Mouse (Mus musculus): Measurements from ENCODE around the gene Spon1. TPM values are rescaled to one million over a fixed set of nuclear protein-coding genes. Genes with fewer than 3 reads are reported as not detected.

Spon1 gene
- polyA plus RNA-seq, 1 experiment from 2014 or later = 62.0 TPM

GRCm38 (mm10) chr7:113795209-113795608, 29.4 kb downstream of the Spon1 start:
- Histone ChIP-seq H3K27ac (peak overlapping the region; percentile 52), H3K4me1 (peaks cover 29% of the 10 kb centered on the region)
- 32% methylated on average over 5 of the region's 5 CpGs for WGBS

DNA sequence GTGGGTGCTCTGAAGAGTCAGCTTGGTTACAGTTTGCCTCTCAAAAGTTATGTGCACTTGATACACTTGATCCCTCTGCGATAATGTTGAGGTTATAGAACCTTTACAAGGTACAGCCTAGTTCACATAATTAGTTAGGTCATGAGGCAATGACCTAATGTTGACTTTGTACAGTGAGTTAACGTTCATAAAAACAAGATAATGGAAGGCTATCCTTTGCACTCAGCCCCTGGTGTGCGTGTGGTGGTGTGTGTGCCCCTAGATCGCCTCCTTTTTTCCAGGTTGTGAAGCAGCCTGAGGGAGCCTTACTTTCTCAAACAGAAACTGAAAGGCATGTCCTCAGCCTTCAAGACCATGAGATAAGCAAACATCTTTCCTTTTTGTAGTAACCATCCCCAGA, 31.3 kb downstream of the Spon1 start:
- 83% methylated on average over 4 of the region's 4 CpGs for WGBS
- no peaks in the 10 kb centered on the region for H3K9me3 ChIP-seq
- peaks cover 13% of the 10 kb centered on the region; the same call in 1 of the 2 replicates for H3K36me3 ChIP-seq
- no peak for DNase-seq (ENCODE audit: low spot score)
- peaks cover 22% of the 10 kb centered on the region for H3K4me1 ChIP-seq
- H3K4me3 ChIP-seq = no peak overlapping the region
- H3K27ac ChIP-seq = no peak overlapping the region; the same call in 1 of the 2 replicates
- no peaks in the 10 kb centered on the region for H3K27me3 ChIP-seq (ENCODE audit: insufficient read depth, poor library complexity, severe bottlenecking)

More at GRCm38 (mm10) chr7:113795209-113795608, 29.4 kb downstream of the Spon1 start:
- no peak for DNase-seq (ENCODE audit: low spot score)
- H3K9me3 ChIP-seq = no peaks in the 10 kb centered on the region
- H3K36me3 ChIP-seq = peaks cover 21% of the 10 kb centered on the region; the same call in 1 of the 2 replicates
- no peaks in the 10 kb centered on the region for H3K27me3 ChIP-seq (ENCODE audit: insufficient read depth, poor library complexity, severe bottlenecking)
- H3K4me3 ChIP-seq = no peak overlapping the region

DNA sequence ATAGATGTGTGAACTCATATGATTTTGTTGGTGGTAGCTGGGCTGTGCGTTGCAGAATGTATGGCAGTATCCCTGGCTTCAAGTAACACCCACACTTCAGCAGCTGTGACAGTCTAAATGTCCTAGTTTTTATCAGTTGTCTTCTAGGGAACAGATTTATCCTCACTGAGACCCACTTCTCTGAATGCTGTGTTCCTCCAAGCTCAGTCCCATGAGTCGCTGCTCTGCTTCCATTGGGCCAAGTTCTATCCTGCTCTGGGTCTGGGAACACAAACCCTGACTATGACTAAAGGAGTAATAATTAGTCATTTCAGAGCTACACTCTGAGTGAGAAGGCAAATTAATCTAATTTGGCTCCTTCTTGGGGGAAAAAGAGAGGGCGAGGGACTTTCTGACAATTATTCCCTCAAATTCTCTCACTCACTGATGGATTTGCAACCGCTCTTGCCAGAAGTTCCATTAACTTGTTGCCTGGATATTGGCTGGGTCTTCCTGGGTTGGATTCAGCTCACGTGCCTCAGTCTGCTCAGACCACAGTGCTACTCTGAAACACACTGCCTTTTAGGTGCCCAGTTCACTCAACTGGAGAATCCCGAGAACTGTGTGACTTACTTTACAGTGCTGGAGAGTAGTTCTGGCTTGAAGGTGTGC, 32.9 kb downstream of the Spon1 start:
- WGBS = 92% methylated on average over 6 of the region's 6 CpGs
- Histone ChIP-seq H3K4me3 (no peak overlapping the region), H3K9me3 (no peaks in the 10 kb centered on the region), H3K4me1 (peaks cover 17% of the 10 kb centered on the region), H3K36me3 (peaks cover 18% of the 10 kb centered on the region; the same call in 1 of the 2 replicates), H3K27me3 (ENCODE audit: insufficient read depth, poor library complexity, severe bottlenecking) (no peaks in the 10 kb centered on the region), H3K27ac (no peak overlapping the region)
- no peak for DNase-seq (ENCODE audit: low spot score)

DNA sequence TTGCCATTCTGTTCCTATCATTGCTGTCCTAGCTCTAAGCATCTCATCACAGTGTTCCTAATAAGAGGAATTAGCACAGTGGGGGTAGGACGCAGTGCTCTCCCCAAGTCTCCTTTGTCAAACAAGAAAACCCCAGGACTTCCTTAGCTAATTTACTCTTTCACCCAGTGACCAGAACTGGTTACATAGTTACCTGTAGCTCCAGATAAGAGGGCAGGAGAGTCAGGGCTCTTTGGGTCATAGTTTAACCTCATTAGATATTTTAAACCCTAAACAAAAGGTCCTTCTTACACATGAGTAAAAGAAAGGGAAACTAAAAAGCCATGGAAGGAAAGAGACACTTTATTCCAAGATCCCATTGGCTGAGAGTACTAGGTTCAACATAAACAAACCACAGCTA, 44.0 kb downstream of the Spon1 start:
- Histone ChIP-seq H3K27me3 (ENCODE audit: insufficient read depth, poor library complexity, severe bottlenecking) (no peaks in the 10 kb centered on the region), H3K36me3 (peaks cover 2% of the 10 kb centered on the region; the same call in 1 of the 2 replicates), H3K27ac (no peak overlapping the region), H3K4me3 (no peak overlapping the region), H3K4me1 (peaks cover 8% of the 10 kb centered on the region; the same call in 1 of the 2 replicates), H3K9me3 (no peaks in the 10 kb centered on the region)
- WGBS = 76% methylated on average over 1 of the region's 1 CpGs
- no peak for DNase-seq (ENCODE audit: low spot score)

- Histone ChIP-seq H3K4me1 (peaks cover 25% of the 10 kb centered on the region), H3K27me3 (ENCODE audit: insufficient read depth, poor library complexity, severe bottlenecking) (no peaks in the 10 kb centered on the region), H3K27ac (no peak overlapping the region), H3K9me3 (no peaks in the 10 kb centered on the region), H3K36me3 (peaks cover 2% of the 10 kb centered on the region; the same call in 1 of the 2 replicates), H3K4me3 (no peak overlapping the region)
- WGBS = 71% methylated on average over 10 of the region's 10 CpGs
- no peak for DNase-seq (ENCODE audit: low spot score)
These were observed 45.8 kb downstream of the Spon1 start for GRCm38 (mm10) chr7:113811376-113812158.

DNA sequence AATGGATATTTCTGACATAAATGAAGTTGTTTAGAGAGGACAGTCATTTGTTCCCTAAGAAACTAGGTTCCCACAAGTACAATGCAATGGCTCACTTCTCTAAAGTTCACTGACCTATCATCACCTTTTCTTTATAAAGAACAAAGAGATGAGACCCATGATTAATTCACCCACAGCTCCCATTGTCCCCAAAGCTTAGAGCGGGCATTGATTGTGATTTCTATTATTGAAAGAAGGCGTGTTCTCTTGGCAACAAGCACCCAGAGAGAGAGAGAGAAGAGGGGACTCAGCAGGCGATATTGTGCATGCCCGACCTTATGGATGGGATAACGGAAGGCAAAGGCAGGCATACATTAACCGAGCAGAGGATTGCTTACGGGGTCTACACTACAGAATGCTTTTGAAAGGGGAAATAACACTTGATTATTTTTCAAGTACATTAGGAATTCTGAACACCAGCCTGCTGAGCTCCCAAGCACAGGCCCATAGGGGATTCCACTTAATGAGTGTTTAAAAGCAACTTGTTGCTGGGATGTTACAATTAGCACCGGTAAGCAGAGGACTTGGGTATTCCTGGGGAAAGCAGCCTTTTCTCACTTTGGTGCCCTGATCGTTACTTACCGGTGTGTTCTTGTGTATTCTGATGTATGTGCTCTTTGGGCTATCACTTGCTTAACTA, 48.4 kb downstream of the Spon1 start:
- H3K4me3 ChIP-seq = no peak overlapping the region
- H3K27ac ChIP-seq = no peak overlapping the region
- H3K9me3 ChIP-seq = no peaks in the 10 kb centered on the region
- H3K4me1 ChIP-seq = peaks cover 47% of the 10 kb centered on the region
- H3K27me3 ChIP-seq (ENCODE audit: insufficient read depth, poor library complexity, severe bottlenecking) = no peaks in the 10 kb centered on the region
- WGBS = 92% methylated on average over 10 of the region's 10 CpGs
- no peaks in the 10 kb centered on the region for H3K36me3 ChIP-seq
- DNase-seq (ENCODE audit: low spot score) = no peak

DNA sequence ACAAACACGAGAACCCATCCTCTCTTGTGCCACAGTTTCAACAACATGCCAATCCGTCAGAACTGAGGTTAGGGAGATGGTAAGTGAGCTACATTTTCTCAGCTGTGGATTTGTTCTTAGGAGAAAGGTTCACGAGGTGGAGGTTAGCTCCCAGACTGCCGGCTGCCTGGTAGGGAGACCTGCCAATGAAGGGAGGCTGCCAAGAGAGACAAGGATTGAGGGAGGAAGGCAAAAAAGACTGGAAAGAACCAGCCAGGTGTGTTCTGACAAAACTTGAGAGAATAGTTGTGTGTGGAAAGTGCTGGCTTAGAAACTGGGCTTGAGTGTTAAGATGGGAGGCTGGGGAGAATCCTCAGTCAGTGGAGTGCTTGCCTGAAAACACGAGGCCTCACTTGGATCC, 49.9 kb downstream of the Spon1 start:
- 69% methylated on average over 5 of the region's 5 CpGs for WGBS
- Histone ChIP-seq H3K9me3 (no peaks in the 10 kb centered on the region), H3K36me3 (no peaks in the 10 kb centered on the region), H3K4me1 (peaks cover 62% of the 10 kb centered on the region), H3K27ac (peak overlapping the region; percentile 31; the same call in 1 of the 2 replicates), H3K27me3 (ENCODE audit: insufficient read depth, poor library complexity, severe bottlenecking) (no peaks in the 10 kb centered on the region), H3K4me3 (no peak overlapping the region)
- no peak for DNase-seq (ENCODE audit: low spot score)

- 47% methylated on average over 7 of the region's 7 CpGs for WGBS
- Histone ChIP-seq H3K27ac (peak overlapping the region; percentile 62), H3K4me3 (no peak overlapping the region)
These were observed 51.1 kb downstream of the Spon1 start for GRCm38 (mm10) chr7:113816827-113817334.

DNA sequence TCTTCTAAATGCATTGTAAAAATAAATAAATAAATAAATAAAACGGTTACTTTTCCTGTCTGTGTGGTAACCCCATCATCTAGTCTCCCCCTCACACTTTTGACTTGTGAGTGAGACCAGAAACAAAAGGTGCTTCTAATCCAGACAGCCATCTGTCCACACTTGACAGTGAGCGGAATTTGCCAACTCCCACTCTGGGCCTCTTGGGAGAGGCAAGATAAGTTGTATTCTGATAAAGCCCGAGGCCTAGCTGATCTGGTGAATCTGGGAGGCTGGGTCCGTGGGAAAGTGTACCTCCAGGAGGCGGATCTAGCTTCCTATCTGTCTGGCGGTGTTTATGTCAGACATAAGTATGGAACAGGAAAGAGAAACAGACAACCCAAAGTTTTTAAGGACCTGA, 52.3 kb downstream of the Spon1 start:
- DNase-seq (ENCODE audit: low spot score) = no peak
- Histone ChIP-seq H3K27ac (peak overlapping the region; percentile 62), H3K4me3 (0 out of 2 replicates have a peak overlapping the region, but pooled peaks have one; percentile 5), H3K4me1 (peaks cover 70% of the 10 kb centered on the region), H3K27me3 (ENCODE audit: insufficient read depth, poor library complexity, severe bottlenecking) (no peaks in the 10 kb centered on the region), H3K36me3 (no peaks in the 10 kb centered on the region), H3K9me3 (no peaks in the 10 kb centered on the region)
- WGBS = 5% methylated on average over 6 of the region's 6 CpGs

More at GRCm38 (mm10) chr7:113816827-113817334, 51.1 kb downstream of the Spon1 start:
- Histone ChIP-seq H3K9me3 (no peaks in the 10 kb centered on the region), H3K27me3 (ENCODE audit: insufficient read depth, poor library complexity, severe bottlenecking) (no peaks in the 10 kb centered on the region), H3K4me1 (peaks cover 63% of the 10 kb centered on the region), H3K36me3 (no peaks in the 10 kb centered on the region)
- no peak for DNase-seq (ENCODE audit: low spot score)

GRCm38 (mm10) chr7:113820213-113820612, 54.4 kb downstream of the Spon1 start:
- peak overlapping the region; percentile 76; the same call in 1 of the 2 replicates for H3K27ac ChIP-seq
- H3K36me3 ChIP-seq = no peaks in the 10 kb centered on the region
- peaks cover 88% of the 10 kb centered on the region for H3K4me1 ChIP-seq
- no peak for DNase-seq (ENCODE audit: low spot score)
- 45% methylated on average over 2 of the region's 2 CpGs for WGBS
- H3K27me3 ChIP-seq (ENCODE audit: insufficient read depth, poor library complexity, severe bottlenecking) = no peaks in the 10 kb centered on the region
- H3K4me3 ChIP-seq = no peak overlapping the region
- no peaks in the 10 kb centered on the region for H3K9me3 ChIP-seq

DNA sequence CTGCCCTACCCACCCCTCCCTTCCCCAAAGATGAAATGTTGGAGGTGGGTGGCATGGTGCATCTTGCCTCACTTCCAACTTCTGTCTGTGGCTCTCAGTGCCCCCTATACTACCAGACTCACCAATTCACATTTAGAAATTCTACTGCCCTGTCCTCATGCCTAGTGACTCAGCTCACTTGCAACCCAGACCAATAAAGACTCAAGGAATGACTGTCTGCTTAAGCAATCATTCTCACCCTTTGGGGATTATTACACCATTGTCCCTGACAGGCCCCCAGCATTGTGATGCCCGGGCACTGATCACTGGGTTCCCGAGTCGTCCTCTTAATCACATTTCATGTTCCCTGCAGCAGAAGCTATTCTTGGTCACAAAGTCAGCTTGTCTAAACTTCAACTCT, 57.2 kb downstream of the Spon1 start:
- no peak overlapping the region for H3K4me3 ChIP-seq
- WGBS = 16% methylated on average over 3 of the region's 3 CpGs
- H3K27ac ChIP-seq = peak overlapping the region; percentile 72
- DNase-seq (ENCODE audit: low spot score) = no peak
- no peaks in the 10 kb centered on the region for H3K36me3 ChIP-seq
- H3K4me1 ChIP-seq = peaks cover 88% of the 10 kb centered on the region
- H3K27me3 ChIP-seq (ENCODE audit: insufficient read depth, poor library complexity, severe bottlenecking) = no peaks in the 10 kb centered on the region
- no peaks in the 10 kb centered on the region for H3K9me3 ChIP-seq

- no peak for DNase-seq (ENCODE audit: low spot score)
- 90% methylated on average over 6 of the region's 6 CpGs for WGBS
- H3K36me3 ChIP-seq = no peaks in the 10 kb centered on the region
- H3K9me3 ChIP-seq = no peaks in the 10 kb centered on the region
- H3K27me3 ChIP-seq (ENCODE audit: insufficient read depth, poor library complexity, severe bottlenecking) = no peaks in the 10 kb centered on the region
- peaks cover 83% of the 10 kb centered on the region for H3K4me1 ChIP-seq
- H3K4me3 ChIP-seq = no peak overlapping the region
- H3K27ac ChIP-seq = peak overlapping the region; percentile 59
These were observed 58.9 kb downstream of the Spon1 start for GRCm38 (mm10) chr7:113824651-113825050.
